Mouse (Mus musculus): Measurements from ENCODE around the gene Supt20. TPM values are rescaled to one million over a fixed set of nuclear protein-coding genes. Genes with fewer than 3 reads are reported as not detected.

Gene Supt20
- 10 to 100 TPM; 43.1 to 44.7 TPM for total RNA-seq (2021)
- long read RNA-seq, partial matches to known transcripts = 5 of 50 reads
- long read RNA-seq, other reads (novel, unspliced or antisense) = 44 of 50 reads

- DNase-seq (ENCODE audit: low spot score in 2 of 2) = peak; percentile 88 to 94
Observed at GRCm38 (mm10) chr3:54692202-54693055, at the start of gene Supt20. Gene Supt20 (plus strand): TSS chr3:54692807.

- DNase-seq (ENCODE audit: low spot score in 2 of 2) = no peak
Observed at GRCm38 (mm10) chr3:54642851-54643250, 49.8 kb upstream of the Supt20 start.

GRCm38 (mm10) chr3:54647583-54647982 lies 45.0 kb upstream of the Supt20 start:
- DNase-seq (ENCODE audit: low spot score in 2 of 2) = no peak

GRCm38 (mm10) chr3:54651576-54651975 lies 41.0 kb upstream of the Supt20 start:
- DNase-seq (ENCODE audit: low spot score in 2 of 2) = no peak

GRCm38 (mm10) chr3:54654169-54654568 lies 38.4 kb upstream of the Supt20 start:
- no peak for DNase-seq (ENCODE audit: low spot score in 2 of 2)

- DNase-seq (ENCODE audit: low spot score in 2 of 2) = no peak
Observed at GRCm38 (mm10) chr3:54657090-54657489, 35.5 kb upstream of the Supt20 start.

- DNase-seq (ENCODE audit: low spot score in 2 of 2) = no peak
Observed at GRCm38 (mm10) chr3:54657888-54658626, 34.5 kb upstream of the Supt20 start.

GRCm38 (mm10) chr3:54659736-54660135 lies 32.9 kb upstream of the Supt20 start:
- no peak for DNase-seq (ENCODE audit: low spot score in 2 of 2)

GRCm38 (mm10) chr3:54662411-54662810 lies 30.2 kb upstream of the Supt20 start:
- DNase-seq (ENCODE audit: low spot score in 2 of 2) = no peak

- DNase-seq (ENCODE audit: low spot score in 2 of 2) = no peak
Observed at GRCm38 (mm10) chr3:54668141-54668540, 24.5 kb upstream of the Supt20 start.

- no peak for DNase-seq (ENCODE audit: low spot score in 2 of 2)
Observed at GRCm38 (mm10) chr3:54668722-54669121, 23.9 kb upstream of the Supt20 start.

- DNase-seq (ENCODE audit: low spot score in 2 of 2) = no peak
Observed at GRCm38 (mm10) chr3:54669559-54669958, 23.0 kb upstream of the Supt20 start.

GRCm38 (mm10) chr3:54672111-54672510 lies 20.5 kb upstream of the Supt20 start:
- DNase-seq (ENCODE audit: low spot score in 2 of 2) = no peak

- DNase-seq (ENCODE audit: low spot score in 2 of 2) = peak; percentile 11 to 79
Observed at GRCm38 (mm10) chr3:54672557-54673529, 19.8 kb upstream of the Supt20 start.

- no peak for DNase-seq (ENCODE audit: low spot score in 2 of 2)
Observed at GRCm38 (mm10) chr3:54676818-54677217, 15.8 kb upstream of the Supt20 start.

- DNase-seq (ENCODE audit: low spot score in 2 of 2) = no peak
Observed at GRCm38 (mm10) chr3:54681310-54682204, 11.1 kb upstream of the Supt20 start.

GRCm38 (mm10) chr3:54685202-54685601 lies 7.4 kb upstream of the Supt20 start:
- DNase-seq (ENCODE audit: low spot score in 2 of 2) = no peak

GRCm38 (mm10) chr3:54687245-54687644 lies 5.4 kb upstream of the Supt20 start:
- DNase-seq (ENCODE audit: low spot score in 2 of 2) = no peak

GRCm38 (mm10) chr3:54689091-54689490 lies 3.5 kb upstream of the Supt20 start:
- DNase-seq (ENCODE audit: low spot score in 2 of 2) = peak in 1 of 2 experiments; percentile 13

GRCm38 (mm10) chr3:54693056-54693415 lies 429 bp downstream of the Supt20 start:
- DNase-seq (ENCODE audit: low spot score in 2 of 2) = no peak

Measured in layer of hippocampus, adult 18-20 months (tissue).